Mouse (Mus musculus): Measurements from ENCODE around the gene Bloc1s4.
A peak's percentile ranks its signal among the peaks of the same experiment; 100 is the strongest.

- TF ChIP-seq MAFK (IDR thresholded peaks at IDR 0.05; ENCODE audit: insufficient read depth, low read depth, low read length) (peak; percentile 63; the same call in 1 of the 2 replicates), CHD2 (IDR thresholded peaks at IDR 0.05; ENCODE audit: low read depth, low read length) (no peak), ZC3H11A (IDR thresholded peaks at IDR 0.05; ENCODE audit: borderline replicate concordance, low read depth, low read length) (no peak), HCFC1 (IDR thresholded peaks at IDR 0.05; ENCODE audit: borderline replicate concordance, insufficient read depth, low read length) (no peak), ZNF384 (IDR thresholded peaks at IDR 0.05; ENCODE audit: low read depth, low read length) (peak; percentile 100)
Observed at GRCm38 (mm10) chr5:36750119-36751078, 1.9 kb upstream of the Bloc1s4 start.

Measured in ES-E14 (cell line).